Mouse (Mus musculus): ENCODE data around the gene Ankrd65. TPM values are rescaled to one million over a fixed set of nuclear protein-coding genes. Genes with fewer than 3 reads are reported as not detected.

The Ankrd65 gene
- total and polyA plus RNA-seq, 3 experiments: 0.12 TPM; not detected in 2

GRCm38 (mm10) chr4:155783486-155784080 is 6.7 kb upstream of the Ankrd65 start:
- peak overlapping the region; percentile 83 for H3K9ac ChIP-seq (ENCODE audit: control insufficient read depth, low read depth, low read length, poor library complexity, severe bottlenecking)
- H3K9me3 ChIP-seq (replicated peaks; ENCODE audit: insufficient read depth, low read length): no peaks in the 10 kb centered on the region
- H3K79me2 ChIP-seq (ENCODE audit: control insufficient read depth, insufficient read depth, low read length, poor library complexity): no peaks in the 10 kb centered on the region; the same call in 1 of the 2 replicates
- H3K27ac ChIP-seq (ENCODE audit: control insufficient read depth, low read depth, low read length): no peak overlapping the region
- H3K4me1 ChIP-seq (ENCODE audit: control insufficient read depth in 1 of 2, insufficient read depth in 2 of 2, low read length in 2 of 2): peaks cover 13 to 20% of the 10 kb centered on the region in 2 experiments
- H3K27me3 ChIP-seq (ENCODE audit: control insufficient read depth in 1 of 2, insufficient read depth in 2 of 2, low read length in 2 of 2): no peaks in the 10 kb centered on the region
- H3K4me3 ChIP-seq (ENCODE audit: control insufficient read depth in 1 of 2, insufficient read depth in 1 of 2, low read depth in 2 of 2, low read length in 2 of 2): peak overlapping the region; percentile 73 to 90
- peaks cover 0 to 18% of the 10 kb centered on the region in 2 experiments; a peak in 2 of 4 replicates for H3K36me3 ChIP-seq (ENCODE audit: control insufficient read depth in 1 of 2, insufficient read depth in 2 of 2, low read length in 2 of 2)
- no peak for TF ChIP-seq UBTF (IDR thresholded peaks at IDR 0.05; ENCODE audit: borderline replicate concordance, insufficient read depth, low read depth, low read length)
- no peak for TF ChIP-seq USF2 (IDR thresholded peaks at IDR 0.05; ENCODE audit: borderline replicate concordance in 1 of 2, insufficient read depth in 1 of 2, low read depth in 1 of 2, low read length in 2 of 2)
- TF ChIP-seq MAX (IDR thresholded peaks at IDR 0.05; ENCODE audit: low read length): no peak
- no peak for TF ChIP-seq ETS1 (IDR thresholded peaks at IDR 0.05; ENCODE audit: low read depth, low read length)
- no peak for TF ChIP-seq GATA1 (IDR thresholded peaks at IDR 0.05; ENCODE audit: low read depth, low read length)
- no peak for TF ChIP-seq RAD21 (IDR thresholded peaks at IDR 0.05; ENCODE audit: low read depth, low read length)
- TF ChIP-seq SMC3 (IDR thresholded peaks at IDR 0.05; ENCODE audit: low read depth, low read length): no peak
- TF ChIP-seq MAFK (IDR thresholded peaks at IDR 0.05; ENCODE audit: borderline replicate concordance, low read depth, low read length): no peak
- no peak for TF ChIP-seq KAT2A (conservative IDR thresholded peaks at IDR 0.05; ENCODE audit: low read depth, low read length)
- no peak for TF ChIP-seq POLR2AphosphoS5 (IDR thresholded peaks at IDR 0.05; ENCODE audit: borderline replicate concordance, low read depth, low read length)
- TF ChIP-seq GABPA (IDR thresholded peaks at IDR 0.05; ENCODE audit: low read depth, low read length): no peak
- TF ChIP-seq POLR2A (IDR thresholded peaks at IDR 0.05; ENCODE audit: control insufficient read depth in 1 of 2, insufficient read depth in 1 of 2, low read depth in 1 of 2, low read length in 2 of 2, poor library complexity in 1 of 2): no peak
- no peak for TF ChIP-seq ELF1 (IDR thresholded peaks at IDR 0.05; ENCODE audit: low read depth, low read length)
- DNase-seq (ENCODE audit: low read depth, low spot score): peak; percentile 29

DNA sequence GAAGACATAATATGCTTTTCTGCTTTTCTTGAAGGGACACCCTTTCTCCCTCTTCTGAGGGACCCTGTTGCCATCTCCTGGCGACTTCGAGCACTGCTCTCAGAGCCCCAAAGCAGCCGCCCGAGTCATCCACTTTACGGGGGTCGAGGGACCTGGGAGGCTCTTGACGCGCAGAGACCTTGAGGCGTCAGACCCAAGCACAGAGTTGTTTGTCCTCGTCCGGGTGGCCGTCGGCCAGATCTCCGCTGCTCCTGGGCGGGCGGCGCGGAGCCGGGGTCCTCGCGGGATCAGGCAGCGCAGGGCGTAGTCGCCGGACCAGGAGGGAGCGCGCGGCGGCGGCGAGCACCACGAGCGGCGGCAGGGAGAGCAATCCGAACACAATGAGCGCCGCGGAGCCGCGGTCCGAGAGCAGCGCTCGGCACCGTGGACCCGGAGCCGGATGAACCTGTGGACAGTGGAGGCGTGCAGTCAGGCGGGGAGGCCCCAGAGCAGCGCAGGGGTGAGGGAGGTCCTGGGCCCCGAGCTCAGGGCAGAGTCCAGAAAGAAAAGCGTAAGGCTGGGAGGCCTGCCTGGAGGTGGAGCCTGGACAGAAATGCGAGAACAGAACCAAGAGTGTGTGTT is 6.0 kb upstream of the Ankrd65 start:
- no peak overlapping the region for H3K27ac ChIP-seq (ENCODE audit: control insufficient read depth, low read depth, low read length)
- peak overlapping the region; percentile 73 to 90 for H3K4me3 ChIP-seq (ENCODE audit: control insufficient read depth in 1 of 2, insufficient read depth in 1 of 2, low read depth in 2 of 2, low read length in 2 of 2)
- peak overlapping the region; percentile 83 for H3K9ac ChIP-seq (ENCODE audit: control insufficient read depth, low read depth, low read length, poor library complexity, severe bottlenecking)
- H3K79me2 ChIP-seq (ENCODE audit: control insufficient read depth, insufficient read depth, low read length, poor library complexity): no peaks in the 10 kb centered on the region; the same call in 1 of the 2 replicates
- H3K27me3 ChIP-seq (ENCODE audit: control insufficient read depth in 1 of 2, insufficient read depth in 2 of 2, low read length in 2 of 2): no peaks in the 10 kb centered on the region
- H3K36me3 ChIP-seq (ENCODE audit: control insufficient read depth in 1 of 2, insufficient read depth in 2 of 2, low read length in 2 of 2): peaks cover 0 to 19% of the 10 kb centered on the region in 2 experiments; a peak in 2 of 4 replicates
- H3K4me1 ChIP-seq (ENCODE audit: control insufficient read depth in 1 of 2, insufficient read depth in 2 of 2, low read length in 2 of 2): peaks cover 14 to 23% of the 10 kb centered on the region in 2 experiments
- H3K9me3 ChIP-seq (replicated peaks; ENCODE audit: insufficient read depth, low read length): no peaks in the 10 kb centered on the region
- peak; percentile 85 for DNase-seq (ENCODE audit: low read depth, low spot score)
- TF ChIP-seq USF2 (IDR thresholded peaks at IDR 0.05; ENCODE audit: borderline replicate concordance in 1 of 2, insufficient read depth in 1 of 2, low read depth in 1 of 2, low read length in 2 of 2): no peak
- TF ChIP-seq MYB (IDR thresholded peaks at IDR 0.05; ENCODE audit: low read depth, low read length): no peak
- TF ChIP-seq CHD2 (IDR thresholded peaks at IDR 0.05; ENCODE audit: low read length): no peak
- peak; percentile 32; the same call in 1 of the 2 replicates for TF ChIP-seq NRF1 (IDR thresholded peaks at IDR 0.05; ENCODE audit: insufficient read depth, low read depth, low read length, poor library complexity, severe bottlenecking)
- TF ChIP-seq POLR2AphosphoS2 (IDR thresholded peaks at IDR 0.05; ENCODE audit: low read length): no peak
- no peak for TF ChIP-seq GABPA (IDR thresholded peaks at IDR 0.05; ENCODE audit: low read depth, low read length)
- TF ChIP-seq ZC3H11A (IDR thresholded peaks at IDR 0.05; ENCODE audit: low read depth, low read length): peak; percentile 49
- TF ChIP-seq HCFC1 (IDR thresholded peaks at IDR 0.05; ENCODE audit: low read depth, low read length): peak; percentile 18
- TF ChIP-seq KAT2A (conservative IDR thresholded peaks at IDR 0.05; ENCODE audit: low read depth, low read length): no peak
- no peak for TF ChIP-seq GATA1 (IDR thresholded peaks at IDR 0.05; ENCODE audit: low read depth, low read length)
- TF ChIP-seq TAL1 (IDR thresholded peaks at IDR 0.05; ENCODE audit: low read length): no peak
- TF ChIP-seq JUND (IDR thresholded peaks at IDR 0.05; ENCODE audit: low read depth, low read length): no peak
- TF ChIP-seq E2F4 (IDR thresholded peaks at IDR 0.05; ENCODE audit: borderline replicate concordance, low read depth, low read length): no peak
- peak; percentile 71 for TF ChIP-seq RAD21 (IDR thresholded peaks at IDR 0.05; ENCODE audit: low read depth, low read length)
- TF ChIP-seq ZNF384 (IDR thresholded peaks at IDR 0.05; ENCODE audit: low read depth, low read length): no peak
- TF ChIP-seq UBTF (IDR thresholded peaks at IDR 0.05; ENCODE audit: borderline replicate concordance, insufficient read depth, low read depth, low read length): no peak
- peak; percentile 41; the same call in 1 of the 2 replicates for TF ChIP-seq MAX (IDR thresholded peaks at IDR 0.05; ENCODE audit: low read length)
- TF ChIP-seq MEF2A (IDR thresholded peaks at IDR 0.05; ENCODE audit: extremely low read depth, insufficient replicate concordance, low read depth, low read length, poor library complexity, severe bottlenecking): no peak
- TF ChIP-seq ZMIZ1 (IDR thresholded peaks at IDR 0.05; ENCODE audit: low read depth, low read length): no peak
- TF ChIP-seq CHD1 (IDR thresholded peaks at IDR 0.05; ENCODE audit: low read depth, low read length): 0 out of 2 replicates have a peak, but pooled peaks have one; percentile 54
- peak; percentile 48 to 80 (median 72) for TF ChIP-seq CTCF (IDR thresholded peaks at IDR 0.05 in 2 of 3, conservative IDR thresholded peaks at IDR 0.05 in 1 of 3; ENCODE audit: control insufficient read depth in 1 of 3, insufficient read depth in 1 of 3, low read depth in 2 of 3, low read length in 3 of 3, poor library complexity in 1 of 3, severe bottlenecking in 1 of 3)

Measured in MEL (cell line).